Mouse (Mus musculus): Measurements from ENCODE around the gene Gm6525.

DNA sequence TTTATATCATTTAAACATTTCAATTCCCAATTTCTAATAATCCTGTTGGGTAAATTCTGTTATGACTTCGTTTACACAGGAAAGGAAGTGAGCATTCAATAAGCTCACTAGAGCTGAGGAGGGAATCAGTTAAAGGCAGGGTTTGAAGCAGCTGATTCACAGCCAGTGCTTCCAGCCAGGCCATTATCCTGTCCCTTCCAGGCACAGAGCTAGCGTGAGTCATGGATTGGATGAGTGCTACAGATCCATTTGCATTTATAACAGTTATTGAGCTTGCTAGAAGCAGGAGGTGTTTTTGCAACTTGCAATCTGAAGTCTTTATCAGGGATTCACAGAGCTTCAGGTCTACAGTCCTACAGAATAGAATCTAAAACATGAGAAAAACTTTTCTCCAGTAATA is 33.5 kb downstream of the Gm6525 start:
- TF ChIP-seq CTCF (IDR thresholded peaks at IDR 0.05; ENCODE audit: borderline replicate concordance, extremely low read depth, insufficient read depth, insufficient read length) (no peak), POLR2A (IDR thresholded peaks at IDR 0.05; ENCODE audit: borderline replicate concordance, extremely low read depth, insufficient read depth, insufficient read length, poor library complexity, severe bottlenecking) (no peak)
